11 mouse cellular contexts compared by ENCODE assay signal in the genomic region with DNA sequence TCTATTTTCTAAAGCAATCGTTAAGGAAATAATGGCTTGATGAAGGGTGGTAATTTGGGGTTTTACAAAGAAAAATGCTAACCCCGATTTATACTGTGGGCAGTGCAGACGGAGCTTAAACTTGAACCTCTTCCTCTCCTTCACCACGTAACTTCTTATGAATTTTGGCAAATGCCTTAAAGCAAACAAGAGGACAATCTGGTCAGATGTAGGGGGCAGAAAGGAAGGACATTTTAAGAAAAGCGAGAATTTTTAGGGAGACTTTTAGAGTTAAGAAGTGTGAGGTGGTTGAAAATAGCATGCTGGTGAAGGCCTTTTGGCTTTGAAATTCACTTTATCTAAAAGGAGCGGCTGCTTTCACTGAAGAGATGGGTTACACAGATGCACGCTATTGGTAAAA. TPM values are rescaled to one million over a fixed set of nuclear protein-coding genes. Genes with fewer than 3 reads are reported as not detected.
DNase-seq lines count a peak whose midpoint lies in the region; ATAC-seq and TF ChIP-seq lines count a peak whose summit lies in the region.
"Had no signal": no experiment of that assay in that cellular context is flagged by ENCODE, and none has a peak within 500 bp of the region (broad histone marks: within the 10 kb centered on the region; RNA-seq: fewer than 3 reads in every experiment).

No protein-coding gene starts in this region.

- peak overlapping the region; percentile 86 for H3K4me2 ChIP-seq in heart, postnatal 0 days (ENCODE audit: low read depth, low read length)
- H3K4me2 ChIP-seq in liver, postnatal 0 days (ENCODE audit: low read depth, low read length), result peak overlapping the region; percentile 29; the same call in 1 of the 2 replicates

- H3K27me3 ChIP-seq in heart, adult 2 months (ENCODE audit: control insufficient read depth, insufficient read depth, low read length), result no peaks in the 10 kb centered on the region
- no peaks in the 10 kb centered on the region for H3K27me3 ChIP-seq in heart, postnatal 0 days (ENCODE audit: control insufficient read depth, insufficient read depth, low read length)
- peaks cover 68% of the 10 kb centered on the region for H3K27me3 ChIP-seq in liver, postnatal 0 days (ENCODE audit: insufficient read depth, low read length)

- H3K9me3 ChIP-seq in heart, postnatal 0 days (replicated peaks; ENCODE audit: control insufficient read depth, low read length), result no peaks in the 10 kb centered on the region
- no peaks in the 10 kb centered on the region for H3K9me3 ChIP-seq in liver, postnatal 0 days (ENCODE audit: low read length)

- no peaks in the 10 kb centered on the region for H3K4me1 ChIP-seq in heart, adult 2 months (ENCODE audit: control insufficient read depth, insufficient read depth, low read length)
- no peaks in the 10 kb centered on the region for H3K4me1 ChIP-seq in heart, postnatal 0 days (ENCODE audit: control insufficient read depth, insufficient read depth)
- peaks cover 3% of the 10 kb centered on the region; the same call in 1 of the 2 replicates for H3K4me1 ChIP-seq in liver, postnatal 0 days (ENCODE audit: insufficient read depth)

- no peaks in the 10 kb centered on the region for H3K79me2 ChIP-seq in heart, adult 2 months (replicated peaks; ENCODE audit: control insufficient read depth, insufficient read depth, low read length)

- no peak for TF ChIP-seq POLR2A in heart, adult 2 months (IDR thresholded peaks at IDR 0.05; ENCODE audit: insufficient read depth, low read depth, low read length)
- no peak for TF ChIP-seq POLR2A in brain, embryonic 14.5 days (IDR thresholded peaks at IDR 0.05; ENCODE audit: borderline replicate concordance, extremely low read depth, insufficient read depth, insufficient read length, poor library complexity, severe bottlenecking)

- intact Hi-C loops in heart, adult 2 months (cut with DNase I), result no loop called here
- intact Hi-C loops in left cerebral cortex, postnatal 10 days (cut with DNase I), result loop anchor here (2.0 to 10.0 kb wide), 3 partner anchors 212 to 802 kb away; no protein-coding TSS in a partner anchor

- DNase-seq in heart, adult 2 months, result no peak
- no peak for DNase-seq in heart, adult 9 months (ENCODE audit: low spot score in 2 of 2)
- DNase-seq in brain, embryonic 14.5 days (ENCODE audit: low read depth), result peak; percentile 42
- no peak for DNase-seq in heart, postnatal 0 days (ENCODE audit: low spot score)
- no peak for DNase-seq in liver, postnatal 0 days
- no peak for DNase-seq in spleen, adult 18-20 months
- no peak for DNase-seq in left cerebral cortex, postnatal 10 days (ENCODE audit: extremely low spot score in 1 of 2, low spot score in 2 of 2)
- DNase-seq in ovary, postnatal 10 days (ENCODE audit: low spot score), result no peak
- DNase-seq: gastrocnemius, postnatal 25 days; lung, adult 2 months; right cerebral cortex, postnatal 25 days had no signal

- TF ChIP-seq CTCF in heart, adult 2 months (IDR thresholded peaks at IDR 0.05), result no peak
- TF ChIP-seq CTCF in brain, embryonic 14.5 days (IDR thresholded peaks at IDR 0.05; ENCODE audit: borderline replicate concordance, extremely low read depth, insufficient read depth, insufficient read length), result no peak
- TF ChIP-seq CTCF in heart, postnatal 0 days (IDR thresholded peaks at IDR 0.05; ENCODE audit: low read depth), result no peak
- TF ChIP-seq CTCF in liver, postnatal 0 days (IDR thresholded peaks at IDR 0.05; ENCODE audit: low read depth), result no peak

- H3K27ac ChIP-seq in heart, adult 2 months, result no peak overlapping the region
- no peak overlapping the region for H3K27ac ChIP-seq in heart, postnatal 0 days (ENCODE audit: low read depth)
- H3K27ac ChIP-seq in liver, postnatal 0 days (ENCODE audit: low read depth), result no peak overlapping the region

- no peak for ATAC-seq in heart, postnatal 0 days (ENCODE audit: insufficient read depth, low read depth)
- no peak for ATAC-seq in liver, postnatal 0 days

- no peak overlapping the region for H3K9ac ChIP-seq in heart, adult 2 months (ENCODE audit: low read depth, low read length)
- H3K9ac ChIP-seq in heart, postnatal 0 days (replicated peaks; ENCODE audit: low read depth, low read length), result peak overlapping the region; percentile 38
- no peak overlapping the region for H3K9ac ChIP-seq in liver, postnatal 0 days (replicated peaks)

- no peak for TF ChIP-seq EP300 in heart, adult 2 months (IDR thresholded peaks at IDR 0.05; ENCODE audit: insufficient read depth, low read depth, low read length)
- TF ChIP-seq EP300 in heart, postnatal 0 days (IDR thresholded peaks at IDR 0.05; ENCODE audit: low read depth), result no peak
- TF ChIP-seq EP300 in liver, postnatal 0 days (IDR thresholded peaks at IDR 0.05; ENCODE audit: low read depth), result no peak

- WGBS in heart, adult 2 months, result 68% methylated on average over 7 of the region's 7 CpGs
- 50% methylated on average over 7 of the region's 7 CpGs for WGBS in heart, postnatal 0 days
- WGBS in liver, postnatal 0 days (ENCODE audit: insufficient replicate concordance), result 48% methylated on average over 7 of the region's 7 CpGs

- H3K4me3 ChIP-seq in heart, adult 2 months, result 0 out of 2 replicates have a peak overlapping the region, but pooled peaks have one; percentile 2
- H3K4me3 ChIP-seq in heart, postnatal 0 days (ENCODE audit: low read depth, low read length), result peak overlapping the region; percentile 85
- H3K4me3 ChIP-seq in liver, postnatal 0 days (ENCODE audit: low read depth, low read length), result no peak overlapping the region

- no peaks in the 10 kb centered on the region for H3K36me3 ChIP-seq in heart, adult 2 months (ENCODE audit: control insufficient read depth, insufficient read depth, low read length)
- no peaks in the 10 kb centered on the region for H3K36me3 ChIP-seq in heart, postnatal 0 days (replicated peaks; ENCODE audit: control insufficient read depth, insufficient read depth, low read length)
- no peaks in the 10 kb centered on the region for H3K36me3 ChIP-seq in liver, postnatal 0 days (replicated peaks; ENCODE audit: insufficient read depth, low read length)

RNA-seq across cellular contexts. Expression of a gene that starts 3.3 kb away (rescaled TPM):
- total RNA-seq in heart, adult 2 months (2021), result 10 to 100 TPM; 24.9 to 30.4 TPM
- polyA plus RNA-seq in heart, adult 2 months (2012; rRNA removed), result 16.9 and 22.4 TPM in 2 replicates
- polyA plus RNA-seq in brain, embryonic 14.5 days (2012; rRNA removed), result 134 and 209 TPM in 2 replicates
- 30.5 and 42.2 TPM in 2 replicates for total RNA-seq in heart, postnatal 0 days (2014; rRNA removed; ENCODE audit: low replicate concordance)
- polyA plus RNA-seq in heart, postnatal 0 days (2015; fragmentation: Nextera tagmentation; extraction: Ambion mirVana), result 15.4 and 15.7 TPM in 2 replicates
- 2.0 and 2.4 TPM in 2 replicates for polyA plus RNA-seq in liver, postnatal 0 days (2015; fragmentation: Nextera tagmentation; extraction: Ambion mirVana)
- total RNA-seq in left cerebral cortex, postnatal 10 days (2021), result 100 to 1,000 TPM in 1 of 2 experiments, 10 to 100 TPM in 1; 98.2 to 110 TPM
